Mouse (Mus musculus): ENCODE results near the gene Klhdc3. TPM values are rescaled to one million over a fixed set of nuclear protein-coding genes. Genes with fewer than 3 reads are reported as not detected.
A peak's percentile ranks its signal among the peaks of the same experiment; 100 is the strongest.

The Klhdc3 gene
- polyA plus RNA-seq, 1 experiment from 2014 or later = 111 TPM

DNA sequence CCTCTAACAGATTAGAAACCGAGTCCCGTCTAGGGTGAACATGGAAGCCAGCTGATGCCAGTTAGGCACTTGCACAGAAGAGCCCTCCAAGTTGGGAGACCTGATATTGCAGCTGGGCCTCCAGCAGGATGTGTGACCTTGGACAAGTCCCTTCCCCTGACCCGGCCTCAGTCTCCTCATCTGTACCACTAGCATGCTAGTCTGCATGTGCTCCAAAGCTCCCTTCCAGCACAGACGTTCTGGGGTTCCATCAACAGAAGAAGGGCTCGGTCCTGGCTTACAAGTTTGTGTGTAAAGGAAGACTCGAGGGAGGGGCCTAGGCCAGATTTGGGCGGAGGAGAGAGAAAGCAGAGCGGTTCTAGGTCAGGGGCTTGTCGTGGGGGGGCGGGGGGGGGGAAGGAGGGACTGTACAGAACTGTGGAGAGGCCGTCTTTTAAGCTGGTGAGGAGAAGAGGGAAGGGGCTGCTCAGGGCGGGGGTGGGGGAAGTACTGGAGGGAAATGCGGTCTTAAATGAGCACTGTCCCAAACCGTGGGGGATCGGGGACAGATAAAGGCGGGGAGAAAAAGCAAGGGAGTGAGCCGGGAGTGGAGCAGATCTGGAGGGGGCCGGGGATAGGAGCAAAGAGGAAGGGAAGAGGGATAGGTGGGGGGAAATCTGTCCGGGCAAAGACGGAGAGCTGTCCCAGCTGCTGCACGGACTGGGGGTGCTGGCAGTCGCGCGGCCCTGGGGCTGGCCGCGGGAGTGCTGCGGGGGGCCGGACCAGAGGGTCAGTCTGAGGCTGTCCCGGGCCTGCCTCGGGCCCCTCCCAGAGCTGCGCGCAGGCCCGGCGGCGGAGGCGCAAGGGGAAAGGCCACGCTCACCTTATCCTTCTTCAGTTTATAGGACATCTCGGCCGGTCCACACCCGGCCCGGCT is 23.5 kb upstream of the Klhdc3 start:
- 2% methylated on average over 41 of the region's 41 CpGs for WGBS
- Histone ChIP-seq H3K9ac (ENCODE audit: low read depth, low read length) (peak overlapping the region; percentile 92), H3K4me3 (ENCODE audit: low read length) (peak overlapping the region; percentile 86), H3K4me2 (ENCODE audit: low read depth, low read length) (peak overlapping the region; percentile 70), H3K36me3 (ENCODE audit: control insufficient read depth, insufficient read depth, low read length) (0 out of 2 replicates have a peak, but pooled peaks cover 2% of the 10 kb centered on the region), H3K9me3 (ENCODE audit: control insufficient read depth, low read length) (no peaks in the 10 kb centered on the region), H3K27ac (ENCODE audit: low read length) (peak overlapping the region; percentile 93), H3K4me1 (ENCODE audit: control insufficient read depth, insufficient read depth, low read length) (peaks cover 21% of the 10 kb centered on the region), H3K27me3 (replicated peaks; ENCODE audit: control insufficient read depth, insufficient read depth, low read length) (no peaks in the 10 kb centered on the region)
- peak; percentile 84 for ATAC-seq

DNA sequence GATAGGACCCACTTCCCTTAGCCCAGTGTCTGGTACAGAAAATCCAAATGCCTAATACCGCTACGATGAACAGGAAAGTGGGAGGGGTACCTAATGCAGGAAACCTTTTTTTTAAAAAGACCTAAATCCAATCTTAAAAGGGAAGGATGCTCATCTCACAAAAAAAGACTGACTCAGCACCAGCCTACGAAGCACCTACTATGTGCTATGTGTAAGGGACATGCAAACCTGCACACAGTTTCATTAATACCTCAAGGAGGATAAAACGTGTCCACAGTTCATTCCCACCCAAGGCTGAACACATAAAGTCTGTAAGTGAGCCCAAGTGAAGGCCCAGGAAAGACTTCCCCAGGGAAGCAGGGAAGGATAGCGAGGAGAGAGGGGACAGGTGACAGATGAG is 21.8 kb upstream of the Klhdc3 start:
- H3K9ac ChIP-seq (ENCODE audit: low read depth, low read length) = peak overlapping the region; percentile 92; the same call in 1 of the 2 replicates
- H3K27me3 ChIP-seq (replicated peaks; ENCODE audit: control insufficient read depth, insufficient read depth, low read length) = no peaks in the 10 kb centered on the region
- peaks cover 27% of the 10 kb centered on the region for H3K4me1 ChIP-seq (ENCODE audit: control insufficient read depth, insufficient read depth, low read length)
- no peaks in the 10 kb centered on the region for H3K9me3 ChIP-seq (ENCODE audit: control insufficient read depth, low read length)
- ATAC-seq = no peak
- H3K4me2 ChIP-seq (ENCODE audit: low read depth, low read length) = no peak overlapping the region
- 86% methylated on average over 5 of the region's 5 CpGs for WGBS
- H3K36me3 ChIP-seq (ENCODE audit: control insufficient read depth, insufficient read depth, low read length) = 0 out of 2 replicates have a peak, but pooled peaks cover 2% of the 10 kb centered on the region
- H3K4me3 ChIP-seq (ENCODE audit: low read length) = no peak overlapping the region
- H3K27ac ChIP-seq (ENCODE audit: low read length) = no peak overlapping the region

DNA sequence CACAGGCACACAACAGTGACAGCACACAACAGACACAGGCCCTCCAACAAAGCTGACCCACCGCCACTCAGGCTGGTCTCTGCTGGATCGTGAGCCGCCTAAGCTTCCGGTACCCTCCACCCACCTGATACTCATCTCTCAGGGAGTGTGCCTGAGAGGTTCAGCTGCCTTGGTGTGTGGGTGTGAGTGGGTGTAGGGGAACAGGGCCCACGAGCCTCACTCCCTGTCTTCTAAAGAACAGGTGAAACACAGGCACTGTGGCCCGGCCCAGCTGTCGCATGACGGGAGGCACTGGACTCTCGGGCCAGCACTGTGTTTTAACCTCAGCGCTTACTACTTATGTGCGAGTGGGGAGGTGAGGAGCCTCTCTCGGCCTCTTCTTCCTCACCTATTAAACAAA is 21.4 kb upstream of the Klhdc3 start:
- H3K4me1 ChIP-seq (ENCODE audit: control insufficient read depth, insufficient read depth, low read length) = peaks cover 27% of the 10 kb centered on the region
- H3K4me2 ChIP-seq (ENCODE audit: low read depth, low read length) = no peak overlapping the region
- 0 out of 2 replicates have a peak, but pooled peaks cover 2% of the 10 kb centered on the region for H3K36me3 ChIP-seq (ENCODE audit: control insufficient read depth, insufficient read depth, low read length)
- no peaks in the 10 kb centered on the region for H3K9me3 ChIP-seq (ENCODE audit: control insufficient read depth, low read length)
- H3K27ac ChIP-seq (ENCODE audit: low read length) = no peak overlapping the region
- peak overlapping the region; percentile 53 for H3K9ac ChIP-seq (ENCODE audit: low read depth, low read length)
- no peak overlapping the region for H3K4me3 ChIP-seq (ENCODE audit: low read length)
- 83% methylated on average over 12 of the region's 12 CpGs for WGBS
- H3K27me3 ChIP-seq (replicated peaks; ENCODE audit: control insufficient read depth, insufficient read depth, low read length) = no peaks in the 10 kb centered on the region
- no peak for ATAC-seq

DNA sequence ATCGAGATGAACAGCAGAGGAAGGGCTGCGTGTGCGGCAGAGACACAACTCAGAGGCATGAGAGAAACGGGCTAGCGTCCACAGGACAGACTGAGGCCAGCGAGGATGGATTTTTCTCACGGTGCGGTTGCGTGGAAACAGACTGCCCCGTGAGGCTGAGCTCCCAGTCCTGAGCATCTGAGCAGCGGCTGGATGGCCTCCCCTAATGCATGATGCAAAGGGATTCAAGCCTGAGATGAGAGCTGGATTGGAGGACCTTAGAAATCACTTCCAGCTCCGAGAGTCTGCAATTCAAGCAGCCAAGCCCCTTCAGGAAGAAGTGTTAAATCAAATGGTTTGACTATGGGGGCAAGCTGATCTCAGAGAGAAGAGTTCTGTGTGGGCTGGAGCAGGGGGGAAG is 20.8 kb upstream of the Klhdc3 start:
- no peak for ATAC-seq
- H3K9me3 ChIP-seq (ENCODE audit: control insufficient read depth, low read length) = no peaks in the 10 kb centered on the region
- WGBS = 70% methylated on average over 12 of the region's 12 CpGs
- H3K27me3 ChIP-seq (replicated peaks; ENCODE audit: control insufficient read depth, insufficient read depth, low read length) = no peaks in the 10 kb centered on the region
- H3K27ac ChIP-seq (ENCODE audit: low read length) = no peak overlapping the region
- peaks cover 27% of the 10 kb centered on the region for H3K4me1 ChIP-seq (ENCODE audit: control insufficient read depth, insufficient read depth, low read length)
- H3K4me3 ChIP-seq (ENCODE audit: low read length) = no peak overlapping the region
- H3K36me3 ChIP-seq (ENCODE audit: control insufficient read depth, insufficient read depth, low read length) = 0 out of 2 replicates have a peak, but pooled peaks cover 2% of the 10 kb centered on the region
- H3K9ac ChIP-seq (ENCODE audit: low read depth, low read length) = peak overlapping the region; percentile 53; the same call in 1 of the 2 replicates
- H3K4me2 ChIP-seq (ENCODE audit: low read depth, low read length) = no peak overlapping the region

DNA sequence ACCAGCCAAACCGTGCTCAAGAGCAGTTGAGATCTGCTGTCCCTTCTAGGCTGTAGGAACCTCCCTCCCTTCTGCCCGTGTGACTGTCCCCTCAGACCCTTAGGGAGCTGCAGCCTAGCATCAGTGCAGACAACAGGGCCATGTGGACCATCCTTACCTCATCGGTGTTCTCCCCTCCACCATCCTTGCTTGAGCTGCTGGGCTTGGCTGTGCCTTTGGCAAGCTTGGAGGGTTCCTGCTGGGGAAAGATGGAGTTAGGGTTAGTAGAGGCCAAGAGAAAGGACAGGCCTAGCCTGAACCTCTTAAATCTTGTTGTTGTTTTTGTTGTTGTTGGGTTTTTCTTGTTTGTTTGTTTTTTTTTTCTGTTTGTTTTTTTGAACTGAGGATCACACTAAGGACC is 19.2 kb upstream of the Klhdc3 start:
- Histone ChIP-seq H3K9ac (ENCODE audit: low read depth, low read length) (no peak overlapping the region), H3K4me2 (ENCODE audit: low read depth, low read length) (no peak overlapping the region), H3K4me3 (ENCODE audit: low read length) (no peak overlapping the region), H3K27ac (ENCODE audit: low read length) (no peak overlapping the region), H3K4me1 (ENCODE audit: control insufficient read depth, insufficient read depth, low read length) (peaks cover 27% of the 10 kb centered on the region), H3K9me3 (ENCODE audit: control insufficient read depth, low read length) (no peaks in the 10 kb centered on the region), H3K27me3 (replicated peaks; ENCODE audit: control insufficient read depth, insufficient read depth, low read length) (no peaks in the 10 kb centered on the region), H3K36me3 (ENCODE audit: control insufficient read depth, insufficient read depth, low read length) (0 out of 2 replicates have a peak, but pooled peaks cover 2% of the 10 kb centered on the region)
- no peak for ATAC-seq
- WGBS = 84% methylated on average over 3 of the region's 3 CpGs

DNA sequence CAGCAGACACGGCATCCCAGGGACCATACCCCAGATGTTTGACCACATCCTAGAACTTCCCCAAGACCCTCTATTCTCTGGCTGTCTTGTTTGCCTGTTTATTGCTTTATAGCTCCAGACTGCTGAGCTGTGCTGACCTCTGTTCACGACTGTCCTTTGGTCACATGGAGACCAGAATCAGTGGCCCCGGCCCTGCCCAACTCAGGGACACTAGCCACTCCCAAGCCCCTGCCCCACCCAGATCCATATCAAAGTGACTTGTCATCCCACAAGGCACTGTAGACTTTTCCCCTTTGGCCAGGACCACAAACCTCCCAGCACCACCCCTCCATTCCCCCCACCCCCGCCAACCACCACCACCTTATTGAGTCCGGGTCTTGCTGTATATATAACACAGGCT is 18.5 kb upstream of the Klhdc3 start:
- Histone ChIP-seq H3K4me2 (ENCODE audit: low read depth, low read length) (no peak overlapping the region), H3K27me3 (replicated peaks; ENCODE audit: control insufficient read depth, insufficient read depth, low read length) (no peaks in the 10 kb centered on the region), H3K27ac (ENCODE audit: low read length) (no peak overlapping the region), H3K4me3 (ENCODE audit: low read length) (no peak overlapping the region), H3K4me1 (ENCODE audit: control insufficient read depth, insufficient read depth, low read length) (peaks cover 27% of the 10 kb centered on the region), H3K36me3 (ENCODE audit: control insufficient read depth, insufficient read depth, low read length) (0 out of 2 replicates have a peak, but pooled peaks cover 2% of the 10 kb centered on the region), H3K9me3 (ENCODE audit: control insufficient read depth, low read length) (no peaks in the 10 kb centered on the region), H3K9ac (ENCODE audit: low read depth, low read length) (no peak overlapping the region)
- peak; percentile 54 for ATAC-seq
- WGBS = 55% methylated on average over 5 of the region's 5 CpGs

DNA sequence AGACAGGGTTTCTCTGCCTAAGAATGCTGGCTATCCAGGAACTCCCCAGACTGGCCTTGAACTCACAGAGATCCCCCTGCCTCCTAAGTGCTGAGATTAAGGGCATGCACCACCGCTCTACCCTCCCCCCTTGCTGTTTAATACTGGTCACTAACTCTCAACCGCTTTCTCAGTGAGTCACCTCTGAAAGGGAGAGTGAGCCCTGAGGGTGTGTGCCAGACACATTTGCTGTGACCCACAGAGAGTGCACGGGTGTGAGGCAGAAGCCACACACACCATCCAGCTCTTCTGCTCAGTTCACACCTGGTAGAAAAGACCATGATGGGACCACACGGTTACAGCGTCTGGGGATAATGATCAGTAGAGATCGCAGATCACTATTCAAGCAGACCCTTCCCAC is 17.8 kb upstream of the Klhdc3 start:
- Histone ChIP-seq H3K27me3 (replicated peaks; ENCODE audit: control insufficient read depth, insufficient read depth, low read length) (no peaks in the 10 kb centered on the region), H3K36me3 (ENCODE audit: control insufficient read depth, insufficient read depth, low read length) (0 out of 2 replicates have a peak, but pooled peaks cover 2% of the 10 kb centered on the region), H3K27ac (ENCODE audit: low read length) (no peak overlapping the region), H3K9me3 (ENCODE audit: control insufficient read depth, low read length) (no peaks in the 10 kb centered on the region), H3K4me3 (ENCODE audit: low read length) (no peak overlapping the region), H3K4me1 (ENCODE audit: control insufficient read depth, insufficient read depth, low read length) (peaks cover 22% of the 10 kb centered on the region), H3K4me2 (ENCODE audit: low read depth, low read length) (no peak overlapping the region), H3K9ac (ENCODE audit: low read depth, low read length) (no peak overlapping the region)
- 87% methylated on average over 6 of the region's 6 CpGs for WGBS
- ATAC-seq = peak; percentile 29; the same call in 1 of the 2 replicates

DNA sequence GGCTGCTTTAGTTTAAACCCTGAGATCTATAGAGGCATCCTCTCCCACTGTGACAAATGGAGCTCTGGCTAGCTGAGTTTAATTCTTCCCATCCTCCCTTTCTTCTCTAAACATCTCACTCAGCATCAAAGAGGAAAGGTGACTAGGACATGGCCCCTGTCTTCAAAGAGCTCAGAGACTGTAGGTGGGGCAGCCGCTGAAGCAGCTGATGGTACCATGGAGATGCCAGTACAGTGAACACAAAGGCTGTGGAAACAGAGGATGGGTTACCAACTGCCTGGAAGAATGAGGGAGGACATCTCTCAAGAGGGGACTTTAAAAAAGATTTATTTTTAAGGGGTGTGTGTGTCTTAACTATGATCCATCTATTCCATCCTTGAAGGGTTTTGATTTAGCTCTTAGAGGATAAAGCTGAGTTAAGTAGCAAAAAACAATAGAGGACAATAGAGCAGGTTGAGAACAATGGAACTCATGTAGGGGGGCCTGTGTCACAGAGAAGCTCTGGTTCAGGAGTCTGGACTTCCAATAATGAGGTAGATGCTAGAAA is 13.9 kb upstream of the Klhdc3 start:
- Histone ChIP-seq H3K4me2 (ENCODE audit: low read depth, low read length) (no peak overlapping the region), H3K4me3 (ENCODE audit: low read length) (no peak overlapping the region), H3K4me1 (ENCODE audit: control insufficient read depth, insufficient read depth, low read length) (peaks cover 8% of the 10 kb centered on the region), H3K27ac (ENCODE audit: low read length) (no peak overlapping the region), H3K36me3 (ENCODE audit: control insufficient read depth, insufficient read depth, low read length) (no peaks in the 10 kb centered on the region; the same call in 1 of the 2 replicates), H3K9me3 (ENCODE audit: control insufficient read depth, low read length) (no peaks in the 10 kb centered on the region), H3K9ac (ENCODE audit: low read depth, low read length) (no peak overlapping the region), H3K27me3 (replicated peaks; ENCODE audit: control insufficient read depth, insufficient read depth, low read length) (no peaks in the 10 kb centered on the region)
- ATAC-seq = no peak
- 72% methylated on average over 1 of the region's 1 CpGs for WGBS

DNA sequence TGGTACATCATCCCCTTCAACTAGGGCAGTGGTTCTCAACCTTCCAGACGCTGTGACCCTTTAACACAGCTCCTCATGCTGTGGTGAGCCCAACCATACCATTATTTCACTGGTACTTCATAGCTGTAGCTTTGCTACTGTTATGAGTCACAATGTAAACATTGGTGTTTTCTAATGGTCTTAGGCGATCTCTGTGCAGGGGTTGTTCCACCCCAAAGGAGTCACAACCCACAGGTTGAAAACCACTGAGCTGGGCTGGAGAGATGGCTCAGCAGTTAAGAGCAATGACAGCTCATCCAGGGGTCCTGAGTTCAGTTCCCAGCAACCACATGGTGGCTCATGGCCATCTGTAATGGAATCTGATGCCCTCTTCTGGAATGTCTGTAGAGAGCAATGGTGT is 10.7 kb upstream of the Klhdc3 start:
- 70% methylated on average over 2 of the region's 2 CpGs for WGBS
- H3K36me3 ChIP-seq (ENCODE audit: control insufficient read depth, insufficient read depth, low read length) = peaks cover 4% of the 10 kb centered on the region; the same call in 1 of the 2 replicates
- no peaks in the 10 kb centered on the region for H3K27me3 ChIP-seq (replicated peaks; ENCODE audit: control insufficient read depth, insufficient read depth, low read length)
- H3K4me3 ChIP-seq (ENCODE audit: low read length) = no peak overlapping the region
- H3K27ac ChIP-seq (ENCODE audit: low read length) = no peak overlapping the region
- no peak overlapping the region for H3K9ac ChIP-seq (ENCODE audit: low read depth, low read length)
- H3K4me1 ChIP-seq (ENCODE audit: control insufficient read depth, insufficient read depth, low read length) = no peaks in the 10 kb centered on the region
- no peak overlapping the region for H3K4me2 ChIP-seq (ENCODE audit: low read depth, low read length)
- no peaks in the 10 kb centered on the region for H3K9me3 ChIP-seq (ENCODE audit: control insufficient read depth, low read length)
- ATAC-seq = no peak

All from intestine, embryonic 16.5 days (tissue).